Mouse (Mus musculus): ENCODE measurements around the gene Suds3. TPM values are rescaled to one million over a fixed set of nuclear protein-coding genes. Genes with fewer than 3 reads are reported as not detected.

Gene Suds3
- polyA plus RNA-seq, 1 experiment from 2014 or later, result 58.2 TPM

- no peak overlapping the region for H3K4me2 ChIP-seq (ENCODE audit: low read depth, low read length)
- no peaks in the 10 kb centered on the region for H3K27me3 ChIP-seq (ENCODE audit: control insufficient read depth, insufficient read depth, low read length)
- H3K9me3 ChIP-seq (replicated peaks; ENCODE audit: control insufficient read depth, low read length), result no peaks in the 10 kb centered on the region
- no peak for ATAC-seq (replicated peaks; ENCODE audit: extremely low read depth, insufficient read depth, low FRiP score)
- 86% methylated on average over 15 of the region's 15 CpGs for WGBS
- no peak overlapping the region for H3K4me3 ChIP-seq (ENCODE audit: low read length)
- no peaks in the 10 kb centered on the region for H3K36me3 ChIP-seq (ENCODE audit: control insufficient read depth, insufficient read depth)
- peaks cover 19% of the 10 kb centered on the region for H3K4me1 ChIP-seq (ENCODE audit: control insufficient read depth, insufficient read depth, low read length)
- no peak overlapping the region for H3K27ac ChIP-seq (ENCODE audit: low read length)
- H3K9ac ChIP-seq (ENCODE audit: low read length), result no peak overlapping the region
Observed at GRCm38 (mm10) chr5:117130726-117131125, 14.8 kb upstream of the Suds3 start.

GRCm38 (mm10) chr5:117127051-117127450 is 11.1 kb upstream of the Suds3 start:
- no peak for ATAC-seq (replicated peaks; ENCODE audit: extremely low read depth, insufficient read depth, low FRiP score)
- Histone ChIP-seq H3K27ac (ENCODE audit: low read length) (no peak overlapping the region), H3K9me3 (replicated peaks; ENCODE audit: control insufficient read depth, low read length) (no peaks in the 10 kb centered on the region), H3K4me2 (ENCODE audit: low read depth, low read length) (no peak overlapping the region), H3K36me3 (ENCODE audit: control insufficient read depth, insufficient read depth) (no peaks in the 10 kb centered on the region), H3K4me3 (ENCODE audit: low read length) (no peak overlapping the region), H3K27me3 (ENCODE audit: control insufficient read depth, insufficient read depth, low read length) (no peaks in the 10 kb centered on the region), H3K9ac (ENCODE audit: low read length) (no peak overlapping the region), H3K4me1 (ENCODE audit: control insufficient read depth, insufficient read depth, low read length) (no peaks in the 10 kb centered on the region)
- 79% methylated on average over 4 of the region's 4 CpGs for WGBS

GRCm38 (mm10) chr5:117125482-117126346 is 9.8 kb upstream of the Suds3 start:
- no peaks in the 10 kb centered on the region for H3K36me3 ChIP-seq (ENCODE audit: control insufficient read depth, insufficient read depth)
- WGBS, result 82% methylated on average over 16 of the region's 16 CpGs
- no peak overlapping the region for H3K27ac ChIP-seq (ENCODE audit: low read length)
- H3K4me2 ChIP-seq (ENCODE audit: low read depth, low read length), result no peak overlapping the region
- H3K27me3 ChIP-seq (ENCODE audit: control insufficient read depth, insufficient read depth, low read length), result no peaks in the 10 kb centered on the region
- no peak overlapping the region for H3K9ac ChIP-seq (ENCODE audit: low read length)
- no peaks in the 10 kb centered on the region for H3K9me3 ChIP-seq (replicated peaks; ENCODE audit: control insufficient read depth, low read length)
- no peak overlapping the region for H3K4me3 ChIP-seq (ENCODE audit: low read length)
- H3K4me1 ChIP-seq (ENCODE audit: control insufficient read depth, insufficient read depth, low read length), result peaks cover 7% of the 10 kb centered on the region
- ATAC-seq (replicated peaks; ENCODE audit: extremely low read depth, insufficient read depth, low FRiP score), result no peak

- 91% methylated on average over 4 of the region's 4 CpGs for WGBS
- Histone ChIP-seq H3K9ac (ENCODE audit: low read length) (no peak overlapping the region), H3K36me3 (ENCODE audit: control insufficient read depth, insufficient read depth) (no peaks in the 10 kb centered on the region), H3K9me3 (replicated peaks; ENCODE audit: control insufficient read depth, low read length) (no peaks in the 10 kb centered on the region), H3K4me1 (ENCODE audit: control insufficient read depth, insufficient read depth, low read length) (peaks cover 9% of the 10 kb centered on the region), H3K27ac (ENCODE audit: low read length) (no peak overlapping the region), H3K4me2 (ENCODE audit: low read depth, low read length) (no peak overlapping the region), H3K27me3 (ENCODE audit: control insufficient read depth, insufficient read depth, low read length) (no peaks in the 10 kb centered on the region), H3K4me3 (ENCODE audit: low read length) (no peak overlapping the region)
- no peak for ATAC-seq (replicated peaks; ENCODE audit: extremely low read depth, insufficient read depth, low FRiP score)
Observed at GRCm38 (mm10) chr5:117123840-117124239, 7.9 kb upstream of the Suds3 start.

- no peak overlapping the region for H3K4me3 ChIP-seq (ENCODE audit: low read length)
- no peaks in the 10 kb centered on the region for H3K9me3 ChIP-seq (replicated peaks; ENCODE audit: control insufficient read depth, low read length)
- 53% methylated on average over 6 of the region's 6 CpGs for WGBS
- no peaks in the 10 kb centered on the region for H3K36me3 ChIP-seq (ENCODE audit: control insufficient read depth, insufficient read depth)
- H3K4me2 ChIP-seq (ENCODE audit: low read depth, low read length), result no peak overlapping the region
- no peaks in the 10 kb centered on the region for H3K27me3 ChIP-seq (ENCODE audit: control insufficient read depth, insufficient read depth, low read length)
- no peak overlapping the region for H3K27ac ChIP-seq (ENCODE audit: low read length)
- ATAC-seq (replicated peaks; ENCODE audit: extremely low read depth, insufficient read depth, low FRiP score), result no peak
- H3K4me1 ChIP-seq (ENCODE audit: control insufficient read depth, insufficient read depth, low read length), result peaks cover 9% of the 10 kb centered on the region
- no peak overlapping the region for H3K9ac ChIP-seq (ENCODE audit: low read length)
Observed at GRCm38 (mm10) chr5:117123102-117123501, 7.2 kb upstream of the Suds3 start.

GRCm38 (mm10) chr5:117121657-117122056 is 5.7 kb upstream of the Suds3 start:
- Histone ChIP-seq H3K27me3 (ENCODE audit: control insufficient read depth, insufficient read depth, low read length) (no peaks in the 10 kb centered on the region), H3K9me3 (replicated peaks; ENCODE audit: control insufficient read depth, low read length) (no peaks in the 10 kb centered on the region), H3K4me3 (ENCODE audit: low read length) (peak overlapping the region; percentile 82), H3K4me2 (ENCODE audit: low read depth, low read length) (peak overlapping the region; percentile 96), H3K4me1 (ENCODE audit: control insufficient read depth, insufficient read depth, low read length) (peaks cover 9% of the 10 kb centered on the region), H3K36me3 (ENCODE audit: control insufficient read depth, insufficient read depth) (no peaks in the 10 kb centered on the region), H3K9ac (ENCODE audit: low read length) (no peak overlapping the region), H3K27ac (ENCODE audit: low read length) (no peak overlapping the region)
- WGBS, result 15% methylated on average over 2 of the region's 2 CpGs
- ATAC-seq (replicated peaks; ENCODE audit: extremely low read depth, insufficient read depth, low FRiP score), result no peak

- WGBS, result 2% methylated on average over 40 of the region's 40 CpGs
- no peak for ATAC-seq (replicated peaks; ENCODE audit: extremely low read depth, insufficient read depth, low FRiP score)
Observed at GRCm38 (mm10) chr5:117120489-117121466, 4.9 kb upstream of the Suds3 start.

GRCm38 (mm10) chr5:117119777-117120488 is 4.0 kb upstream of the Suds3 start, which contains the start of gene Taok3:
Gene Taok3, plus strand, starts transcription at chr5:117120129.
- Histone ChIP-seq H3K4me2 (ENCODE audit: low read depth, low read length) (peak within 1 kb of the TSS; percentile 96), H3K4me1 (ENCODE audit: control insufficient read depth, insufficient read depth, low read length) (peaks cover 11% of the 10 kb centered on the region)
- under 1% methylated on average over 73 of the region's 74 CpGs for WGBS

More at GRCm38 (mm10) chr5:117120489-117121466, 4.9 kb upstream of the Suds3 start:
- H3K36me3 ChIP-seq (ENCODE audit: control insufficient read depth, insufficient read depth), result no peaks in the 10 kb centered on the region
- H3K9me3 ChIP-seq (replicated peaks; ENCODE audit: control insufficient read depth, low read length), result no peaks in the 10 kb centered on the region
- no peak overlapping the region for H3K27ac ChIP-seq (ENCODE audit: low read length)
- H3K27me3 ChIP-seq (ENCODE audit: control insufficient read depth, insufficient read depth, low read length), result no peaks in the 10 kb centered on the region
- H3K4me2 ChIP-seq (ENCODE audit: low read depth, low read length), result peak overlapping the region; percentile 96
- H3K4me1 ChIP-seq (ENCODE audit: control insufficient read depth, insufficient read depth, low read length), result peaks cover 11% of the 10 kb centered on the region
- peak overlapping the region; percentile 82 for H3K4me3 ChIP-seq (ENCODE audit: low read length)
- H3K9ac ChIP-seq (ENCODE audit: low read length), result peak overlapping the region; percentile 71

More at GRCm38 (mm10) chr5:117119777-117120488, 4.0 kb upstream of the Suds3 start, which contains the start of gene Taok3:
- no peaks in the 10 kb centered on the region for H3K9me3 ChIP-seq (replicated peaks; ENCODE audit: control insufficient read depth, low read length)
- H3K9ac ChIP-seq (ENCODE audit: low read length), result peak within 1 kb of the TSS; percentile 71
- peak within 1 kb of the TSS; percentile 36; the same call in 1 of the 2 replicates for H3K27ac ChIP-seq (ENCODE audit: low read length)
- ATAC-seq (replicated peaks; ENCODE audit: extremely low read depth, insufficient read depth, low FRiP score), result peak; percentile 85
- H3K36me3 ChIP-seq (ENCODE audit: control insufficient read depth, insufficient read depth), result no peaks in the 10 kb centered on the region
- no peaks in the 10 kb centered on the region for H3K27me3 ChIP-seq (ENCODE audit: control insufficient read depth, insufficient read depth, low read length)
- peak within 1 kb of the TSS; percentile 82 for H3K4me3 ChIP-seq (ENCODE audit: low read length)
